Mouse (Mus musculus): ENCODE data around the gene Sf3a1.

GRCm38 (mm10) chr11:4207655-4208054 lies 47.5 kb downstream of the Sf3a1 start:
- TF ChIP-seq EP300 (IDR thresholded peaks at IDR 0.05; ENCODE audit: insufficient read depth, low read depth, low read length) (no peak), CTCF (IDR thresholded peaks at IDR 0.05; ENCODE audit: low read depth, low read length) (no peak), POLR2A (IDR thresholded peaks at IDR 0.05; ENCODE audit: insufficient read depth, low read length) (no peak)

Data from ES-Bruce4 (cell line).